Mouse (Mus musculus) stomach, postnatal 0 days (tissue): ENCODE results near the gene Sema3b.
A peak's percentile ranks its signal among the peaks of the same experiment; 100 is the strongest.
"Not testable (repeated sequence)": the region's sequence is repeated elsewhere in the genome, so short reads cannot be mapped to it uniquely, and the experiment has no call there.

Experiments
- CTCF ChIP-seq: IDR thresholded peaks from 2 replicates; pipeline ENCODE4 v1.5.1; 2016; ENCODE audit warnings: antibody characterized with exemption, low read depth, mild to moderate bottlenecking, moderate library complexity
- EP300 ChIP-seq: optimal IDR thresholded peaks from 2 replicates; pipeline ENCODE3; 2016; ENCODE audit warnings: antibody characterized with exemption

- peak; percentile 60 for TF ChIP-seq CTCF
- TF ChIP-seq EP300, result not testable (repeated sequence)
Observed at GRCm38 (mm10) chr9:107565556-107565955, 43.5 kb downstream of the Sema3b start.
